Mouse (Mus musculus) liver, embryonic 11.5 days (tissue): Measurements from ENCODE around the gene Cryz. TPM values are rescaled to one million over a fixed set of nuclear protein-coding genes. Genes with fewer than 3 reads are reported as not detected.

Experiments
- ATAC-seq: fragments of 200-750 bp; cut with Nextera tagmentation; replicated peaks from 2 replicates; pipeline ENCODE4 v1.8.0; 2017; ENCODE audit warnings: moderate number of reproducible peaks, mild to moderate bottlenecking, moderate TSS enrichment, moderate library complexity; ENCODE audit not compliant: low FRiP score
- DNase-seq: peaks from one replicate; pipeline ENCODE4 v3.0.0-alpha.2; 2017; ENCODE audit warnings: low spot score
- H3K27ac ChIP-seq: fragments of 300-500 bp; sonication (generic); 2 replicates; pipeline ENCODE4 v1.5.1; 2014; ENCODE audit warnings: mild to moderate bottlenecking, low read depth, low read length, control low read depth
- H3K27me3 ChIP-seq: fragments of 300-500 bp; sonication (generic); replicated peaks from 2 replicates; pipeline ENCODE4 v1.6.1; 2014; ENCODE audit warnings: low read length, mixed read lengths; ENCODE audit not compliant: control insufficient read depth, insufficient read depth
- H3K36me3 ChIP-seq: fragments of 300-500 bp; sonication (generic); 2 replicates; pipeline ENCODE4 v1.6.1; 2014; ENCODE audit warnings: mild to moderate bottlenecking, low read length, moderate library complexity, mixed read lengths; ENCODE audit not compliant: control insufficient read depth, insufficient read depth
- H3K4me1 ChIP-seq: fragments of 300-500 bp; sonication (generic); replicated peaks from 2 replicates; pipeline ENCODE4 v1.6.1; 2014; ENCODE audit warnings: low read length, mixed read lengths; ENCODE audit not compliant: control insufficient read depth, insufficient read depth
- H3K4me2 ChIP-seq: fragments of 300-500 bp; sonication (generic); 2 replicates; pipeline ENCODE4 v1.6.1; 2014; ENCODE audit warnings: mild to moderate bottlenecking, control low read depth, moderate library complexity
- H3K4me3 ChIP-seq: fragments of 300-500 bp; sonication (generic); 2 replicates; pipeline ENCODE4 v1.5.1; 2014; ENCODE audit warnings: low read depth, low read length, control low read depth
- H3K9ac ChIP-seq: fragments of 300-500 bp; sonication (generic); 2 replicates; pipeline ENCODE4 v1.6.1; 2014; ENCODE audit warnings: low read depth, low read length, control low read depth
- H3K9me3 ChIP-seq: fragments of 300-500 bp; sonication (generic); 2 replicates; pipeline ENCODE4 v1.6.1; 2016; ENCODE audit warnings: low read length, inconsistent platforms, mixed read lengths; ENCODE audit not compliant: control insufficient read depth
- WGBS: fragments of 180-500 bp; shearing (Covaris S2); extraction: QIAGEN DNeasy Blood & Tissue Kit; methylation state at CpG from one replicate; pipeline ENCODE4 v1.1.7; 2014; 5-methylcytosine and 5-hydroxymethylcytosine counted together
- polyA plus RNA-seq: library from polyadenylated mRNA; unstranded; fragments of >200 nt; fragmentation: Nextera tagmentation; extraction: Ambion mirVana; gene quantifications from 2 replicates; pipeline ENCODE4 v1.2.1, GENCODE M21; 2014

Gene Cryz
- polyA plus RNA-seq: 22.0 and 24.7 TPM in 2 replicates

GRCm38 (mm10) chr3:154596488-154596933, at the start of gene Cryz:
Gene Cryz, plus strand, starts transcription at chr3:154596711.
- ATAC-seq (peak; percentile 85), DNase-seq (peak; percentile 94)
- H3K4me3 ChIP-seq: peak within 1 kb of the TSS; percentile 90
- peaks cover 2% of the 10 kb centered on the region; the same call in 1 of the 2 replicates for H3K36me3 ChIP-seq
- H3K27ac ChIP-seq: peak within 1 kb of the TSS; percentile 85
- H3K9ac ChIP-seq: peak within 1 kb of the TSS; percentile 90
- no peaks in the 10 kb centered on the region for H3K27me3 ChIP-seq
- peak within 1 kb of the TSS; percentile 65 for H3K4me2 ChIP-seq
- 0% methylated on average over 25 of the region's 25 CpGs for WGBS
- H3K4me1 ChIP-seq: peaks cover 6% of the 10 kb centered on the region
- no peaks in the 10 kb centered on the region for H3K9me3 ChIP-seq

- Histone ChIP-seq H3K4me3 (no peak overlapping the region), H3K4me1 (no peaks in the 10 kb centered on the region), H3K9me3 (no peaks in the 10 kb centered on the region), H3K36me3 (no peaks in the 10 kb centered on the region), H3K4me2 (peak overlapping the region; percentile 20; the same call in 1 of the 2 replicates), H3K27me3 (peaks cover 16% of the 10 kb centered on the region), H3K9ac (no peak overlapping the region), H3K27ac (no peak overlapping the region)
- ATAC-seq (no peak), DNase-seq (no peak)
- WGBS: 11% methylated on average over 20 of the region's 20 CpGs
These were observed 48.7 kb upstream of the Cryz start for GRCm38 (mm10) chr3:154547549-154548426.

GRCm38 (mm10) chr3:154548868-154549301, 47.6 kb upstream of the Cryz start:
- WGBS: 12% methylated on average over 8 of the region's 8 CpGs
- Histone ChIP-seq H3K9ac (no peak overlapping the region), H3K4me1 (no peaks in the 10 kb centered on the region), H3K27me3 (peaks cover 16% of the 10 kb centered on the region), H3K36me3 (no peaks in the 10 kb centered on the region), H3K4me2 (no peak overlapping the region), H3K4me3 (no peak overlapping the region), H3K9me3 (no peaks in the 10 kb centered on the region), H3K27ac (no peak overlapping the region)
- ATAC-seq (no peak), DNase-seq (no peak)

DNA sequence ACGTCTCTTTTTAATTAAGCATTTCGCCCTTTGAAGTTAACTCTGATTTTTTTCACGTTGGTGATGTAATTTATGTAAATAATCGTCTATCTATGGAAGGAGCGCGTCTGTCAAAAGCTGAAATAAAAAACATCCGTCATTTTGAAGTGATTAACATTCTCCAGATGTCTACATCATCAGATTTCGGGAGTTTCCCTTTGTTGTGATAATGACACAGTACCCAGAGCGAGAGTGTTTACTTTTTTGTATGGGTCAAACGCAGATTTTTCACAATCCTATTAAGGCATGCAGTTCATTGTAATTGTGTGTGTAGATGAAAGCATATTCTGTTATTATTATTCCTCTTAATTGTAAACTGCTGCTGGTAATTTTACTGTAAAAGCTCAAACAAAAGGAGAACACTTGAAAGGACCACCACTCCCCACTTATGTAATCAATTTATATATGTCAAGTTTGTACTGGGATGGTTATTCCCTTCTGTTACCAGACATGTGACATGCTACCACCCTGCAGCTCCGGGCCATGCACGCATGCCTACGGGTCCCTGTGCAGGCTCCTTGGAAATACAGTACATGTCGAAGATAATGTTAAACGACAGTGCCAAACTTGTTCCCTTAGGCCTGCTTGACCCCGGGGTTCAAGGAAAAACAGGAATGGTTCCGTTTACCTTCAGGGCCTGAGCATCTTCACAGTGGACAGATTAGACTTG, 46.0 kb upstream of the Cryz start:
- Histone ChIP-seq H3K9ac (no peak overlapping the region), H3K9me3 (no peaks in the 10 kb centered on the region), H3K27me3 (peaks cover 16% of the 10 kb centered on the region), H3K4me2 (no peak overlapping the region), H3K27ac (no peak overlapping the region), H3K4me3 (no peak overlapping the region), H3K36me3 (no peaks in the 10 kb centered on the region), H3K4me1 (no peaks in the 10 kb centered on the region)
- DNase-seq (no peak), ATAC-seq (no peak)
- 62% methylated on average over 17 of the region's 17 CpGs for WGBS

DNA sequence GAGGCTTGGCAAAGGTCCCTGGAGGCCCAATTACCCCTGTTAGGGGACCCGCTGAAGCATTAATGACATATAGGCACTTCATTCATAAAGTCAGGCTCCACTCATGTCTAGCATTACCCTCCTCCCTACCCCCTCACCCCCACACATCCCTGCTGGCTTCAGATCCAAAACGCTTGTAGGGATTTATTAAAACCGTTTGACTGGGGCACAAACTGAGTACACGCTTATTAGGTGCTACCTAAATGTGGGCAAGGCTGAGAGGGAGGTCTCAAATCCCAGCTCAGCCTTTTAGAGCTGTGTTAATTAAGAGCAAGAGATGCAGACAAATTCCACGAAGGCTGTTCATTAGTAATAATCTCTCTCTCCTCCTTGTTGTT, 45.5 kb upstream of the Cryz start:
- Histone ChIP-seq H3K4me1 (no peaks in the 10 kb centered on the region), H3K9ac (no peak overlapping the region), H3K27ac (no peak overlapping the region), H3K9me3 (no peaks in the 10 kb centered on the region), H3K27me3 (peaks cover 16% of the 10 kb centered on the region), H3K36me3 (no peaks in the 10 kb centered on the region), H3K4me3 (no peak overlapping the region), H3K4me2 (no peak overlapping the region)
- 56% methylated on average over 5 of the region's 5 CpGs for WGBS
- no peak for ATAC-seq
- no peak for DNase-seq

GRCm38 (mm10) chr3:154562192-154562591, 34.3 kb upstream of the Cryz start:
- no peaks in the 10 kb centered on the region for H3K36me3 ChIP-seq
- no peaks in the 10 kb centered on the region for H3K9me3 ChIP-seq
- H3K4me1 ChIP-seq: no peaks in the 10 kb centered on the region
- no peaks in the 10 kb centered on the region for H3K27me3 ChIP-seq
- H3K4me3 ChIP-seq: no peak overlapping the region
- no peak overlapping the region for H3K27ac ChIP-seq
- 91% methylated on average over 3 of the region's 3 CpGs for WGBS
- H3K4me2 ChIP-seq: no peak overlapping the region
- DNase-seq (no peak), ATAC-seq (no peak)
- no peak overlapping the region for H3K9ac ChIP-seq

DNA sequence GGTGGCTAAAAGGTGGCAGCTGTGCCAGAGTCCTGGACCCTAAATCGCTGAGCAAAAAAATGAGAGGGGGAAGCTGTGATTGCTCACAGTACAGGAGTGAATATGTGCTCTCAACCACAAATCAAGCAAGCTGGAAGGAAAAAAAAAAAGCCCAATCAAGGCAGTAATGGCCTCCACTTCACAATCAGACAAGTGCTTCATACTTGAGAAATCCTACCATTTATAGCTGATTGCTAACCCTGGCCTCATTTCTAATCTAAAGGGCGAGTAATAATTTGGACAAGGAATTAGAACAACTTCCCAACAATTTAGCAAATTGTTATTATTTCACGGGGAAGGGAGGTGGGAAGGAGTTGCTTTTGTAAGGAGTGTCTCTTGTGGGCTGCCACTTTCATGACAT, 31.1 kb upstream of the Cryz start:
- Histone ChIP-seq H3K4me1 (no peaks in the 10 kb centered on the region), H3K27me3 (no peaks in the 10 kb centered on the region; the same call in 1 of the 2 replicates), H3K9ac (no peak overlapping the region), H3K9me3 (no peaks in the 10 kb centered on the region), H3K4me2 (no peak overlapping the region), H3K36me3 (no peaks in the 10 kb centered on the region), H3K4me3 (no peak overlapping the region), H3K27ac (no peak overlapping the region)
- DNase-seq (no peak), ATAC-seq (no peak)
- 72% methylated on average over 3 of the region's 3 CpGs for WGBS

- H3K9ac ChIP-seq: no peak overlapping the region
These were observed 26.4 kb upstream of the Cryz start for GRCm38 (mm10) chr3:154570029-154570575.

More at GRCm38 (mm10) chr3:154570029-154570575, 26.4 kb upstream of the Cryz start:
- Histone ChIP-seq H3K4me2 (no peak overlapping the region), H3K4me3 (no peak overlapping the region), H3K27me3 (peaks cover 3% of the 10 kb centered on the region; the same call in 1 of the 2 replicates), H3K27ac (no peak overlapping the region), H3K4me1 (no peaks in the 10 kb centered on the region), H3K36me3 (no peaks in the 10 kb centered on the region), H3K9me3 (no peaks in the 10 kb centered on the region)
- DNase-seq: no peak
- ATAC-seq: no peak
- 59% methylated on average over 14 of the region's 14 CpGs for WGBS
